Mouse (Mus musculus) heart, adult 8-10 months (tissue): Measurements from ENCODE around the gene Dnajb3. TPM values are rescaled to one million over a fixed set of nuclear protein-coding genes. Genes with fewer than 3 reads are reported as not detected.
"Not testable (repeated sequence)": the region's sequence is repeated elsewhere in the genome, so short reads cannot be mapped to it uniquely, and the experiment has no call there.

ENCODE experiments used
- DNase-seq: peaks from one replicate; pipeline ENCODE4 v3.0.0; 2022; ENCODE audit warnings: low spot score
- total RNA-seq, 4 experiments: library from RNA; stranded (reverse); gene quantifications; 2 replicates each; pipeline ENCODE4 v1.2.4; 2022

Dnajb3 gene
- total RNA-seq, 4 experiments from 2014 or later: 0.26 to 0.60 (median 0.41) TPM

DNA sequence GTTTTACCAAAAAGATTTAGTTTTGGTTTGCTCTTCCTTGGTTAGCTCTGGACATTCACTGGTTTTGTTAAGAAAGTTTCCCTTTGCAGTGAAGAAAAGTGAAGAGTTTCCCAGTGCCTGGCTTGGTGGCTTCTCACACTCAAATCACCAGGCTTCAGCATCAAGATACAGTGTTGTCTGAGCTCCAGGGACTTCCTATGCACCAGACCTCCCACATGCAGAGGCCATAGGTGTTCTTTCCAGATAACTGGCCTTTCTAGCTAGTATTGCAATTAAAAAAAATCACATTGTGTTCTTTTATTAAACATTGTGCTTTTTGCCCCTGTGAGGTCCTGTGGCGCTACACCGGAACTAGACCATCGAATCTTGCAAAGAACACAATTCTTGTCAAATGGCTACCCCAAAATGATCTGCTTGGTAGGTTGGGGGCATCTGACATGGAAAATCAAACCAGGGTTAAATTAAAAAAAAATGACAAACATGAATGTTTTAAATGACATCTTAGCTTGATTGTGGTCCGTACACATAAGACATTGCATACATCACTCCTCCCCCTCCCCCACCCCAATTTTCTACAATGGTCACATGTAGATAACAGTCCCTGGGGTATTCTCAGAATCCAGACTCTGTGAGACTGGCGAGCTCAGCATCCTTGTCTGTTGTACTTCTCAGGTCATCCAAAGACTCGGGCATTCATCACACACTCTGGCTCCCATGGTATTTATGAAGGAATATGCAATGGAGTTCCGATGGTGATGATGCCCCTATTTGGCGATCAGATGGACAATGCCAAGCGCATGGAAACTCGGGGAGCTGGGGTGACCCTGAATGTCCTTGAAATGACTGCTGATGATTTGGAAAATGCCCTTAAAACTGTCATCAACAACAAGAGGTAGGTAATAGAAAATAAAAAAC lies 10.1 kb upstream of the Dnajb3 start:
- DNase-seq: peak; percentile 5

DNA sequence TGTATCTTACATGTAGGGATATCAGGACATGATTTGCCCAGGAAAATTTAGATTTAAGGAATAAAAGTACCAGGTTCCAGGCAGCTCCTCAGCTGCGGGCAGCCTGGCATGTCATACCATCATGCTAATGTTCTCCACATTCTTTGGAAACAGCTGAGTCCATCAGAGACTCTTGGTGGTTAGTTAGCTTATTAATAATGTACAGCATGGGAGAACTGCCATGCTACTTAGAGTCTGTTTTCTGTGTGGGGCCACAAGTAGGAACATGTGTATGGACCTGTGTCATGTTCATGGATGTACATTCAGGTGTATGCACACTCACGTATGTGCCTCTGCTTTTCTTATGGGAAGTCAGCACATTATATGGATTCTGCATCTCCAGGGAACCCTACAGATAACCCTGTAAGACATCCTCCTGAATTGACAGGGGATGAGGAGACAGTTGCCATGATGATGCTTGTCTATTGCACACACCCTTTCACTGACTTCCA lies 8.9 kb upstream of the Dnajb3 start:
- DNase-seq: peak; percentile 9

DNA sequence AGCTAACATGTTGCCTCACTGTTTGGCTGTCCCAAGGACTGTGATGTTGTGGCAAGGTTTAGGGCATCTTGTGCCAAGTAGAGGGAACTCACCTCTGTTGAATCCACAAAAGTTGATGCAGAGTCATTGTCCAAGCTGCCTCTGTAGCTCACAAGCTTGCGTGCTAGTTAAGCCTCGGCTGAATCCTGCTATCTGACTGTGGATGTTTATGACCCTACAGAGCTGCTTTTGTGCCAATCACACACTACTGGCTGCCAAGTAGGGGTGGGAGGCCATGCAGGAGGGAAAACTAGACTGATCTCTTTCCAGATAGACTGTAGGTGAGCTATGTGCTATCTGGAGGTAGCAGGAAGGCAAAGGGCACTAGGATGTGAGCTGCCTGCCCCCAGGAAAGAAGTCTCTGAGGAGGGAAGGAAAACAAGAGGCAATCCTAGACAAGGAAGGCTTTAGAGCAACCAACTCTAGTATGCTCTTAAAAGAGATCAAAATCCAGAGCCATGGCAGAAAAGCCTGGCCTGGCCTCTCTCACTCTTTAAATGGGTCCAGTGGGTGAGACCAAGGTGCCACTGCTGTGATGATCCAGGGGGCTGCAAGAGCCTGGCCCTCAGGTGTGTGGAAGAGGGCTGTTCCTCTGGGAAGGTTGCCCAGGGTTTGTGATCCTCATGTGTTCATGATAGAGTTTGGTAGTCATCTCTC lies 8.3 kb upstream of the Dnajb3 start:
- peak; percentile 9 for DNase-seq

DNA sequence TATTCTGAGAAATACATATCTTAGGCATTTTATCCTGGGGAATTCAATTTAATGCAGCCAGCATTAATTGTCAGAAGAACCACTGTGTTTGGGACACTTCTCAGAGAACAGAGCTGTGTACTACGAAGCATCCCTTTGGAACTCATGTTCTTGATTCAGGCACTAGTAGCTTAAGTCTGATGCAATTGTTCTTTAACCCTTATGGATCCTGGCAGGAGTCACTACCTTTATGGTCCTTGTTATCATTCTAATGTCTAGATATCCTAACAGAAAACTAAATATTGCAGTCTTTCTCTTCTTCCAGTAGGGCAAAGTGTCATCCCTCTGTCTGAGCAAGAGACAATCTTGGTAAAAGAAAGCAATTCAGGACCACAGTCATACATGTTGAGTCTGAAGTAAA lies 7.5 kb upstream of the Dnajb3 start:
- no peak for DNase-seq

DNA sequence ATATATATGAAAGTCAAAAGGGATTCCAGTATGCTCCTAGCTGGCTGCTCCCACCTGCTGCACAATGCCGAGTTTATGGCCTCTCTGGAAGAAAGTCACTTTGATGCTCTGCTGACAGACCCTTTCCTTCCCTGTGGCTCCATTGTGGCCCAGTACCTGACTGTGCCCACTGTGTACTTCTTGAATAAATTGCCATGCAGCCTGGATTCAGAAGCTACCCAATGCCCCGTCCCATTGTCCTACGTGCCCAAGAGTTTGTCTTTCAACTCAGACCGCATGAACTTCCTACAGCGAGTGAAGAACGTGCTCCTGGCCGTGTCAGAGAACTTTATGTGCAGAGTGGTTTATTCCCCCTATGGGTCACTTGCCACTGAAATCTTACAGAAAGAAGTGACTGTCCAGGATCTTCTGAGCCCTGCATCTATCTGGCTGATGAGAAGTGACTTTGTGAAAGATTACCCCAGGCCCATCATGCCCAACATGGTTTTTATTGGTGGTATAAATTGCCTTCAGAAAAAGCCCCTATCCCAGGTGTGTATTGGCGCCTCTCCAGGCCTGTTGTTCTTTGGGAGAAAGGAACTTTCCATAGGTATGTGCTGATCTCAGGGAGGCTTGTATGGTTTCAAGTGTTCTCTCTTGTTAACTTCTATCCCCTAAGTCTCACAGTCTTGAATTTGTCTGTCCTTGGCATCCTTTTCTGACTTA lies 6.9 kb upstream of the Dnajb3 start:
- DNase-seq: peak; percentile 5

DNA sequence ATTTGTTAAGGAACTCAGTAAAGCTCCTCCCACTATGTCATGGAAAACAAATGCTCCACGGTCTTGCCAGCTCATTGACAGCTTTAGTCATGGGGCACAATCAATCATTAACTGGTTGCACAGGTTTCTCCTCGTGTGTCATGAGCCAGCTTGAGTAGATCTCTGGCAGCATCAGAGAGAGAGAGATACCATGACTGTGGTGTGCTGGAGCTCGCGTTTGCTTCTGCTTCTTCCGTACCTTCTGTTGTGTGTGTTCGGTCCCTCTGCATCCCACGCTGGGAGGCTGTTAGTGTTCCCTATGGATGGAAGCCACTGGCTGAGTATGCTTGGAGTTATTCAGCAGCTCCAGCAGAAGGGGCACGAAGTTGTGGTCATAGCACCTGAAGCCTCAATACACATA lies 6.2 kb upstream of the Dnajb3 start, which contains the start of gene Ugt1a1:
Gene Ugt1a1, plus strand, starts transcription at position 148 of the 400 bp plus-strand sequence.
- DNase-seq: no peak

DNA sequence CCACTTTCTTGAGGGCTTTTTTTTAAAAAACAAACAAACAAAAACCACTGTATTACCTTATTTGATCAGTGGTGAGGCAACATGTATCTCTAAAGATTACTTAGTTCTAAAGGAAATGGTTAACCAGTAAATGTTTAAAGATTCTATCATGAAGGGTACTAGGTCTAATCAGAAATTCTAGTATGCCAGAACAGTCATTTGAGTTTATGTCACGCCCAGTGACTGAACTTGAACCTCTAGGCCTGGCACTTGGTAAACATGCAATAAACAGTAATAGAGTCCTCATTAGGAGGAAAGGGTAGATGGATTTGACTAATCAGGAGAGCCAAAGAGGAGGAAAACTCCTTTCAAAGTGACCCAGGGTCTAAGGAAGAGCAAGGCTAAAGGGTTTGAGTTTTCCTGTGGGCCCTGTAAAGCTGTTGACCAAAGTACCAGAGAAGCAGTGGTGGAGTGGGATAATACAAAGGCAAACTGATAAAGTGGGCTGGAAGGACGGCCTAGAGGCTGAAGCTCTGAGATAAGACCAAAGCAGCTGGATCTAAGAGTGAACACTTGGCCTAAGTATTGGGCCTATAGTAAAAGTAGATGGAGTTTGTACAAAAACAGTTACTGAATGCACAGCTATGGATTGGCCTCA lies 1.4 kb upstream of the Dnajb3 start:
- DNase-seq: no peak

DNA sequence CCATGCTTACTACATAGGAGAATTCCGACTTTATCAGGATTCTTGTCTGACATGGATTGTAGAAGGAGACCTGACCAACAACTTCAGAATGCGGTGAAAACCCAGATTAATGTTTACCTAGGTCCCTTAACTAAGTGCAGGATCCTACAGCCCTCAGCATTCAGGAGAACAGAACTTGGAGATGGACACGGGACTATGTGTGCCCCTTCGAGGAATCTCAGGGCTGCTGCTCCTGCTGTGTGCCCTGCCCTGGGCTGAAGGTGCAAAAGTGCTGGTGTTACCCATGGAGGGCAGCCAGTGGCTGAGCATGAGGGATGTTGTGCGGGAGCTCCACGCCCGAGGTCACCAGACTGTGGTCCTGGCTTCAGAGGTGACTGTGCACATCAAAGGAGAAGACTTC lies 5.1 kb downstream of the Dnajb3 start, which contains the start of gene Ugt1a2:
Gene Ugt1a2, plus strand, starts transcription at position 146 of the 400 bp plus-strand sequence.
- DNase-seq: no peak

DNA sequence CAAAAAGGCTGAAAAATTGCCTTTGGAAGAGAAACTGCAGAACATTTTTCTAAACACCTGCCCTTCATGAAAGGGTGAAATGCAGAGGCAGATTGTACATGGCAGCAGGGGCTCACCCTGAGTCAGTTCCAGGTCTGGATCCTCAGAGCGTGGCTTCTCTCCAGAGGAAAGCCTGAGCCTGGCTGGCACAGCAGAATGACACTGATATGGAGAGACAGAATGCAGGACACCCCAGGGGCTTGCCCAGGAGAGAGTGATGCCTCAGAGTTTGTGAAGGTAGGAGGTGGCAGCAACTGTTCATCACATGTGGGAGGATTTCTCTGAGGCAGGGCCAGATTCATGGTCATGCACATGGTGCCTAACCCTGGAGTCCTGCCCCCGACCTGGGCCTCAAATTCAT lies 5.6 kb downstream of the Dnajb3 start:
- no peak for DNase-seq

DNA sequence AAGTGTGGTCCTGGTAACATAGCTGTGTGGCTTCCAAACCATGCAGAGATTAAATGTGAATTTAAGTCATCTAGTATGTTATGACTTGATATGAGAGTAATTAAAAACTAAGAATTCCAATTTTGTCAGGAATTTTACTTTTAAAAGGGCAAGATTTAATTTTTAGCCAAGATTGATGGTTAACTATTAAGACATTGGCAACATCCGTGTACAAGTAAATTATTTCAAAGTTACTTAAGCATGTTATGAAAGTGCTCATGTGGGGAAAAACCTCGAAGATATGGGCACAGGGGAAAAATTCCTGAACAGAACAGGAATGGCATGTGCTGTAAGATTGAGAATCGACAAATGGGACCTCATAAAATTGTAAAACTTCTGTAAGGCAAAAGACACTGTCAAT lies 8.1 kb downstream of the Dnajb3 start:
- no peak for DNase-seq

DNA sequence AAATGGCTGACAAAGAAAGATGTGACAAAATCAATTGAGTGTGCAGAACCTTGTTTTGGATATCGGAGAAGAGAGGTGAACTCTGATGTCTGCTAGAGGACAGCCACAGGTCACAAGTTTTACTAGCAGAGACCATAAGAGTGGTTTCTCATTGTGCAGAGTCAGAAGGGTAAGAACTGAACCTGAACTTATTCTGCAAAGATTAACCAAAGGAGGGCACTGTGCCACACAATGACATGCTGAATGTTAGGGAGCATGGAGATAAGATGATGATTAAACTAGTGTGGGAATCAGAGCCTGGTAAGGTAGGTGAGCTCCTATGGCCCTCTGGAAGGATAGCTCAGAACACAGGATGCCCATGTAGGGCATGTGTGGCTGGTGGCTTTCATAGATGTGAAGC lies 9.9 kb downstream of the Dnajb3 start:
- DNase-seq: no peak

DNA sequence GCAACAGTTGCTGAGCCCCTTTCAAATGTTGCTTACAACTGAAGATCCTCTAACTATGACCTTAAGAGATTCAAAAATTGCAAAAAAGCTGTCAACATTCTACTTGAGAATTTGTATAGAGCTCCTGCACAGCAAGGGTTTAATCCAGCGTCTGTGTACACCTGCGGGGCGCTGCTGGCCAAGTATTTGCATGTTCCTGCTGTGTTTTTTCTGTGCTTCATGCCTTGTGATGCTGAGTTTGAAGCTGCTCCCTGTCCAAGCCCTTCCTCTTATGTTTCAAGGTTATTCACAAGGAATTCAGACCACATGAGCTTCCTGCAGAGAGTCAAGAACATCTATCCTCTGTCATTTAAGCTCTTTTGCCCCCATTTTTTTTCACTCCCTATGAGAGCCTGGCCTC lies 13.4 kb downstream of the Dnajb3 start:
- DNase-seq: no peak

DNA sequence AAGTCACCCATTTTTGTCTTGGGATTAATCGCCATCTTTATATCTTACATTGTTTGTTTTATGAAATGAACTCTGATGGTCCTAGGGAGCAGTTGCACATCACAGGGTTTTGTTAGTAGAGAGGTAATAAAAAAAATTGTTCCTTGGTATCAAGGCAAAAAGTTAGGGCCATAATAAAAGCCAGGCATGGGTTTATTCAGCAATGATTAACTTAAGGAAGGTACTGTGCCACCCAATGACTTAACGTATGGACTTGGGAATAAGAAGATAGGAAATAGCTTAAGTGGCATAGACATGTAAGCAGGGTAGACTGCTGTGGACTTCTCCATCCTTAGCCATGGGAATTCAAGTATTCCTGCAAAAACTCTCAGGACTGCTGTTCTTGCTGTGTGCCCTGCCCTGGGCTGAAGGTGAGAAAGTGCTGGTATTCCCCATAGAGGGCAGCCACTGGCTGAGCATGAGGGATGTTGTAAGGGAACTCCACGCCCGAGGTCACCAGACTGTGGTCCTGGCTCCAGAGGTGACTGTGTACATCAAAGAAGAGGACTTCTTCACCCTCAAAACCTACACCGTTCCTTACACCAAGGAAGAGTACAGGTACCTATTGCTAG lies 19.2 kb downstream of the Dnajb3 start:
- DNase-seq: no peak

DNA sequence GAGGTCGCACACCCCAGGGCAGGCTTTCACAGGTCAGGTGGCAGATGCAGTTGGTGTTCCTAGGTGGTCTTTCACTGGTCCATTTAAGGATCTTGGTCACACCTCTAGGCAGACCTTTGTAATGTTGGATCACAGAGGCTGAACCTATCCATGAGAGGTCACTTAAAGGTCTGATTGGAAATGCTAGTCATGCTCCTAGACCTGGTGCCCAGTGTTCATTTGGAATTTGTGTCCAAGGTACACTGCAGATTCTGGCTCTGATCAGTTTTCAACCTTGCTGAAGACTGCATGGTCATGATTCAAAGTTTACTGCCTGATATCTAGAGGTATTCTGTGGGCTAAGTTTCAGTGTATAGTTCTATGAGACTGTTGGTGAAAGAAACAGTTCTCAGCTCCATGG lies 25.9 kb downstream of the Dnajb3 start:
- DNase-seq: no peak

DNA sequence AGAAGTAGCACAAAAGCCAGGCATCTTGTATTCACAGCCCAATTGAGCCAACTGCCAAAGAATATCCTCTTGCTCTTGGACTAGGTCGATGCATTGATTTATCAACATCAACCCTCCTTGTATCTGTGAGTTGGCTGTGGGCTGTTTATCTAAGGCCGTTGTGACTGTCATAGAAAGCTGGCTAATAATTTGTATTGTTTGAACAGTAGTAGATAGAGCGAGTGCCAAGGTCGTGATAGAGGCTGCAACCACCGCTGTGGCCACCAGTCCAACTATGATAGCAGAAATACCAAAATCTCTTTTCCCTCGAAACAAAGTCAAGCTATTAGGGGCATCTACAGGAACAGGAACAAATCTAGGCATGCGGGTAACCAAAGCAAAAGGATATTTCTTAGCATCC lies 33.4 kb downstream of the Dnajb3 start:
- DNase-seq: not testable (repeated sequence)

DNA sequence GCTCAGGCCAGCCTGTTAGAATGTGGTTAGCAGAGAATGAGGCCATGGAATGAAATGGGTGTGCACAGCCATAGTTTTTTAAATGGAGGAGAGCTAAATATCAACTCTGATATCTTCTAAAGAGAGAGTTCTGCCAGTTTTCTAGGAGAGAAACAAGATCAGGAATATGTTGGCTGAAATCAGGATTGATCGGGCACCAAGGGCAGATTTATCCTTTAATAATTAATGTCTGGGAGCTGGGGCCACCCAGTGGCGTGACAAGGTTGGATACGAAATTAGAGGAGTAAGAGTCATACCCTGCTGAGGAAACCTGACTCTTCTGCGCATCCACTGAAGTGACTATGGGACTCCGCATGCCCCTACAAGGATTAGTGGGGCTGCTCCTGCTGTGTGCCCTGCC lies 39.9 kb downstream of the Dnajb3 start, which contains the start of gene Ugt1a5:
Gene Ugt1a5, plus strand, starts transcription at position 302 of the 400 bp plus-strand sequence.
- no peak for DNase-seq

DNA sequence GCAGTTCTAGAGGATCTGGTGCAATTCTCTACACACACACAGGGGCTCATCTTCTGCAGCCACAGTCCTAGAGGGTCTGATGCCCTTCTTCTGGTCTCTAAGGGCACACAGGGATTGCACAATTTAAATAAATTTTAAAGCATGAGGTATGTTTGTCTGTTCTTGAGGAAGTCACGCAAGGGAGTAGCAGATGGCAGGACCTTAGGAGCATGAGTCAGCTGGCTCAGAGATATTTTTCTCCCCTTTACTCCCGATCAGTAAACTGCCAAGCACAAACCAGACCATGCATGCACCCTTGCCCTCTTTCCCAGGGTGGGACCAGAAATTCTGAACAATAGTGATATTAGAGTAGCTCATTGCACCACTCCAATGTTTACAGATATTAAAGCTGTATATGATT lies 47.2 kb downstream of the Dnajb3 start:
- DNase-seq: no peak
